Mouse (Mus musculus) kidney, embryonic 15.5 days (tissue): ENCODE data around the gene Tshz2. TPM values are rescaled to one million over a fixed set of nuclear protein-coding genes. Genes with fewer than 3 reads are reported as not detected.

Experiments
- ATAC-seq: fragments of 200-750 bp; cut with Nextera tagmentation; replicated peaks from 2 replicates; pipeline ENCODE4 v1.8.0; 2017; ENCODE audit warnings: moderate TSS enrichment; ENCODE audit not compliant: low FRiP score
- H3K27ac ChIP-seq: fragments of 300-500 bp; sonication (generic); 2 replicates; pipeline ENCODE4 v1.5.1; 2015; ENCODE audit warnings: mild to moderate bottlenecking, inconsistent platforms
- H3K27me3 ChIP-seq: fragments of 300-500 bp; sonication (generic); 2 replicates; pipeline ENCODE4 v1.6.1; 2015; ENCODE audit warnings: inconsistent platforms
- H3K36me3 ChIP-seq: fragments of 300-500 bp; sonication (generic); 2 replicates; pipeline ENCODE4 v1.6.1; 2015; ENCODE audit warnings: inconsistent platforms
- H3K4me1 ChIP-seq: fragments of 300-500 bp; sonication (generic); 2 replicates; pipeline ENCODE4 v1.6.1; 2015; ENCODE audit warnings: inconsistent platforms
- H3K4me2 ChIP-seq: fragments of 300-500 bp; sonication (generic); 2 replicates; pipeline ENCODE4 v1.6.1; 2015; ENCODE audit warnings: moderate library complexity, mild to moderate bottlenecking, inconsistent platforms
- H3K4me3 ChIP-seq: fragments of 300-500 bp; sonication (generic); replicated peaks from 2 replicates; pipeline ENCODE4 v1.5.1; 2015; ENCODE audit warnings: mild to moderate bottlenecking, inconsistent platforms
- H3K9ac ChIP-seq: fragments of 300-500 bp; sonication (generic); 2 replicates; pipeline ENCODE4 v1.6.1; 2015; ENCODE audit warnings: mild to moderate bottlenecking, inconsistent platforms
- H3K9me3 ChIP-seq: fragments of 300-500 bp; sonication (generic); replicated peaks from 2 replicates; pipeline ENCODE4 v1.6.1; 2016; ENCODE audit warnings: inconsistent platforms
- WGBS: fragments of 180-500 bp; shearing (Covaris S2); methylation state at CpG from one replicate; pipeline ENCODE4 v1.1.7; 2015; ENCODE audit warnings: mixed read lengths; 5-methylcytosine and 5-hydroxymethylcytosine counted together
- polyA plus RNA-seq: library from polyadenylated mRNA; unstranded; fragments of >200 nt; fragmentation: Nextera tagmentation; extraction: Ambion mirVana; gene quantifications from 2 replicates; pipeline ENCODE4 v1.2.1, GENCODE M21; 2015

Gene Tshz2
- polyA plus RNA-seq, 1 experiment from 2014 or later: 17.8 TPM

- H3K4me1 ChIP-seq: peaks cover 13% of the 10 kb centered on the region
- H3K4me3 ChIP-seq: no peak overlapping the region
- peak overlapping the region; percentile 24; the same call in 1 of the 2 replicates for H3K27ac ChIP-seq
- H3K9me3 ChIP-seq: no peaks in the 10 kb centered on the region
- H3K4me2 ChIP-seq: no peak overlapping the region
- WGBS: 76% methylated on average over 6 of the region's 6 CpGs
- no peak for ATAC-seq
- H3K36me3 ChIP-seq: no peaks in the 10 kb centered on the region
- H3K9ac ChIP-seq: no peak overlapping the region
- no peaks in the 10 kb centered on the region for H3K27me3 ChIP-seq
These were observed 41.0 kb downstream of the Tshz2 start for GRCm38 (mm10) chr2:169673786-169674185.

DNA sequence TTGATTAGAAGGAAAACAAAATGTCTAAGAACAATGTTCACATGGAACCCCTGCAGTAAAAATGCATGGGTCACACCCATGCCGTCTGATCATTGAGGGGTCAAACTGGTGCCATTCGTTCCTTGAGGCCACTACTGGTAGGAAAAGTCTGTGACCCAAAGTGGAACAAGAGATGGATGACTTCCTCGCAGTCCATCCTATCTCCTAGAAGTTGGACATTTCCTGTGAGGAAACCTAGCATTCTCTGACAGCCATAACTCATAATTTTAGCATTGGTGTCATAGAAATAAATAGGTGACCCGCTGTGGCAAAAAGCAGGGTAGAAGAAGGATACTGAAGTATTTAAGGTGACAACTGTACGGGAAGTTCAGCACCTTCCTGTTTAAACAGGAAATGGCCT, 41.4 kb downstream of the Tshz2 start:
- ATAC-seq: no peak
- Histone ChIP-seq H3K9me3 (no peaks in the 10 kb centered on the region), H3K27me3 (no peaks in the 10 kb centered on the region), H3K4me1 (peaks cover 13% of the 10 kb centered on the region), H3K36me3 (no peaks in the 10 kb centered on the region), H3K4me3 (no peak overlapping the region), H3K9ac (no peak overlapping the region), H3K27ac (peak overlapping the region; percentile 24; the same call in 1 of the 2 replicates), H3K4me2 (no peak overlapping the region)
- WGBS: 64% methylated on average over 5 of the region's 5 CpGs

GRCm38 (mm10) chr2:169679264-169679663, 46.5 kb downstream of the Tshz2 start:
- Histone ChIP-seq H3K4me3 (no peak overlapping the region), H3K27me3 (no peaks in the 10 kb centered on the region), H3K4me2 (no peak overlapping the region), H3K27ac (0 out of 2 replicates have a peak overlapping the region, but pooled peaks have one; percentile 30), H3K9me3 (no peaks in the 10 kb centered on the region), H3K4me1 (peaks cover 21% of the 10 kb centered on the region), H3K9ac (no peak overlapping the region), H3K36me3 (no peaks in the 10 kb centered on the region)
- 50% methylated on average over 7 of the region's 7 CpGs for WGBS
- ATAC-seq: 0 out of 2 replicates have a peak, but pooled peaks have one; percentile 54

DNA sequence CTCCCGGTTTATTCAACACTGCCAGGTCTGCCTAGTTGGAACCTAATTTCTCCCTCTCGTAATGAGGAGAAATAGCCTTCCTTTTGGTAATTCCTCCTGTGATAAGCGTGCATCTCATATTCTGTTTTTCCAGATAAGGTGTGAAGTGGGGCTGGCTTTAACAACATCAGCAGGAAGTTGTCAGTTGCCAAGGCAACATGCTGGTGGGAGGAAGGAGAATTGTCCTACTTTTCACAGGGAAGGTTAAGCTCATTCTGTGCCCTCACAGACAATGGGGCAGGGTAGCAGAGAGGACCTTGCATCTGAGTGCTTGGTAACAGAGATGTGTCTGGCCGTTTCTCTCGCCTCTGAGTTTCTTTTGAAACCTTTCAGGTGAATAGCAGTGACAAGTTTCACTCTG, 47.1 kb downstream of the Tshz2 start:
- no peak overlapping the region for H3K4me3 ChIP-seq
- peaks cover 28% of the 10 kb centered on the region for H3K4me1 ChIP-seq
- no peaks in the 10 kb centered on the region for H3K27me3 ChIP-seq
- H3K9ac ChIP-seq: no peak overlapping the region
- WGBS: 51% methylated on average over 5 of the region's 5 CpGs
- H3K9me3 ChIP-seq: no peaks in the 10 kb centered on the region
- no peak for ATAC-seq
- H3K36me3 ChIP-seq: no peaks in the 10 kb centered on the region
- no peak overlapping the region for H3K4me2 ChIP-seq
- H3K27ac ChIP-seq: peak overlapping the region; percentile 30; the same call in 1 of the 2 replicates

DNA sequence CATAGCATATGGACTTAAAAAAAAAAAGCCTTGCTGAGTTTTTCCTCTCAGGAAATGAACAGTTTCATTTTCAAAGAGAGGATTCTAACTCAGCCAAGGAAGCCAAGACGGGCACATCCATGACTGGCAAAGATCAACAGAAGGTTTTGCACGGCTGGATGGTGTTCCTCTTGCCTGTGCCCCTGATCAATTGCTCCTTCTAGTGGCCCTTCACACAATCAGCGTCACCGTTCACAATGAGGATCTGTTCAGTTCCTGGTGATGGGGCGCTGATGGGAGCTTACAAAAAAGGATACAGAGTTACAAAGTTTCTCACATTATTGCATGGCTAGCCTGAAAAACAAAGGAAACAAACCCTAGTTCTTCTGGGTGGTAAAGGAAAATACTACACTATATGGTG, 52.4 kb downstream of the Tshz2 start:
- Histone ChIP-seq H3K4me2 (no peak overlapping the region), H3K9ac (no peak overlapping the region), H3K9me3 (no peaks in the 10 kb centered on the region), H3K4me1 (peaks cover 38% of the 10 kb centered on the region), H3K27ac (peak overlapping the region; percentile 33), H3K27me3 (no peaks in the 10 kb centered on the region), H3K4me3 (no peak overlapping the region), H3K36me3 (no peaks in the 10 kb centered on the region)
- whole genome bisulfite sequencing: 37% methylated on average over 5 of the region's 5 CpGs
- no peak for ATAC-seq

DNA sequence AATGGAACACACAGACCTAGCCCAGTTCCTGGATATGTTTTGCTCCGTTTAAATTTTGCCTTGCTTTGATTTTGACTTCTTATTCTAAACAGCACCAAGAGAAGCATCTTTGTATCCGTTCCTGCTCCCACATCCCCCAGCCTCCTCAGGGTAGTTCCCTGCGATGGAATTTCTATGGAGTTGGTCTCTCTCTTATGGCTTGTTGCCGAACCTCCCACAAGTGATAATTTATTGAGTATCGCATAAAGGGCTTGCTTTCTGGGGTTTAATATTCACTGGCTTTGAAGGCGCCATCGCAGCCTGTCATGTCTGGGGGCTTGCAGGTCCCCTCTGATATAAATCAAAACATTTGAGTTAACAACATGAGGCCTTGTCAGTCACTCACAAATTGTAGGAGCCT, 52.9 kb downstream of the Tshz2 start:
- H3K27ac ChIP-seq: 0 out of 2 replicates have a peak overlapping the region, but pooled peaks have one; percentile 22
- H3K9me3 ChIP-seq: no peaks in the 10 kb centered on the region
- no peaks in the 10 kb centered on the region for H3K27me3 ChIP-seq
- ATAC-seq: no peak
- H3K4me2 ChIP-seq: no peak overlapping the region
- peaks cover 38% of the 10 kb centered on the region for H3K4me1 ChIP-seq
- H3K9ac ChIP-seq: no peak overlapping the region
- H3K36me3 ChIP-seq: no peaks in the 10 kb centered on the region
- WGBS: 40% methylated on average over 7 of the region's 7 CpGs
- H3K4me3 ChIP-seq: no peak overlapping the region

- Histone ChIP-seq H3K4me3 (no peak overlapping the region), H3K9ac (no peak overlapping the region), H3K27ac (0 out of 2 replicates have a peak overlapping the region, but pooled peaks have one; percentile 27), H3K4me2 (no peak overlapping the region), H3K27me3 (no peaks in the 10 kb centered on the region), H3K36me3 (no peaks in the 10 kb centered on the region), H3K9me3 (no peaks in the 10 kb centered on the region), H3K4me1 (peaks cover 38% of the 10 kb centered on the region)
- ATAC-seq: no peak
- 64% methylated on average over 12 of the region's 12 CpGs for WGBS
These were observed 54.1 kb downstream of the Tshz2 start for GRCm38 (mm10) chr2:169686697-169687430.

GRCm38 (mm10) chr2:169690054-169690453, 57.2 kb downstream of the Tshz2 start:
- Histone ChIP-seq H3K9me3 (no peaks in the 10 kb centered on the region), H3K4me1 (peaks cover 32% of the 10 kb centered on the region), H3K27me3 (no peaks in the 10 kb centered on the region), H3K9ac (no peak overlapping the region), H3K4me2 (no peak overlapping the region), H3K4me3 (no peak overlapping the region), H3K36me3 (no peaks in the 10 kb centered on the region), H3K27ac (no peak overlapping the region)
- WGBS: 89% methylated on average over 2 of the region's 2 CpGs
- ATAC-seq: no peak

- 78% methylated on average over 9 of the region's 9 CpGs for WGBS
- Histone ChIP-seq H3K9me3 (no peaks in the 10 kb centered on the region), H3K36me3 (no peaks in the 10 kb centered on the region), H3K9ac (no peak overlapping the region), H3K4me2 (no peak overlapping the region), H3K4me1 (peaks cover 16% of the 10 kb centered on the region; the same call in 1 of the 2 replicates), H3K4me3 (no peak overlapping the region), H3K27ac (no peak overlapping the region), H3K27me3 (no peaks in the 10 kb centered on the region)
- no peak for ATAC-seq
These were observed 61.7 kb downstream of the Tshz2 start for GRCm38 (mm10) chr2:169694494-169694893.

DNA sequence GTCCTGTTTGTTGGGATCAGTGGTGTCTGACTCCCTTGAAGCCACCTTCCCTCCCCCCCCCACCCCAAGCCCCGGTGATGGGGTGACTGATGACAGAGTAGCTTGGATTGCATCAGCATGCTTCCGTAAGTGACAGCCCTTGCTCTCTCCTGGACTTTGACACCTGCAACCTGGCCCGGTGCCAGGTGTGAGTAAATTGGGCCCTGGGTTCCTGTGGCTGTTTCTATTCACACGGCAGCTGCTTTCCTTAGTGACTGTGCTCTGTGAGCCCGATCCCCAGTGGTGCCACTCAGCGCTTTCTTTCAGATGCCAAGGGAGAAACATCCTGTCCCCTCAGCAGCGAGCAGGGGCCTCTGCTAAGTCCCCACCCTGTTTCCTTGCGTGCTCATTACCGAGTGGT, 62.2 kb downstream of the Tshz2 start:
- no peak for ATAC-seq
- no peaks in the 10 kb centered on the region for H3K9me3 ChIP-seq
- no peak overlapping the region for H3K27ac ChIP-seq
- H3K4me1 ChIP-seq: peaks cover 22% of the 10 kb centered on the region
- no peak overlapping the region for H3K4me3 ChIP-seq
- no peak overlapping the region for H3K4me2 ChIP-seq
- H3K27me3 ChIP-seq: no peaks in the 10 kb centered on the region
- no peaks in the 10 kb centered on the region for H3K36me3 ChIP-seq
- WGBS: 66% methylated on average over 9 of the region's 9 CpGs
- no peak overlapping the region for H3K9ac ChIP-seq

DNA sequence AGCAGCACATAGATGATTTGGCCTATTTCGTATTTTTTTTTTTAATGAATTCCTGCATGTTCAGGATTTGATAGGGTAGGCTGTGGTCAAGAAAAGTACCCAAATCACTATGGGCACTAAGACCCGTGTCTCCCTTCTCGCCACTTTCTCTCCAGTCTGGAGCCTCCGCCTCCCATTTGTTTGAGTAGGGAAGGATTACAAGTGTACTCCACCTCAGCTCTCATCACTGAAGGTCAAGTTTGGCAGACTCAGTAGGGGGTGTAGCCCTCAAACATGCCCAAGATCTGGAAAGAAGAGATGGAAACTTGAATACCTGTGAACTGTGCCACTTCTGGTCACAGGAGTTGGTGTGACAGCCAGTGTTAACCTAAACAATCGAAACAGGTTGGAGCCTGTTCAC, 66.3 kb downstream of the Tshz2 start:
- no peak for ATAC-seq
- Histone ChIP-seq H3K9me3 (no peaks in the 10 kb centered on the region), H3K27ac (no peak overlapping the region), H3K4me1 (peaks cover 41% of the 10 kb centered on the region), H3K4me3 (no peak overlapping the region), H3K9ac (no peak overlapping the region), H3K4me2 (no peak overlapping the region), H3K36me3 (no peaks in the 10 kb centered on the region), H3K27me3 (no peaks in the 10 kb centered on the region)
- WGBS: 91% methylated on average over 5 of the region's 5 CpGs

- no peak for ATAC-seq
- 62% methylated on average over 7 of the region's 7 CpGs for WGBS
- peaks cover 35% of the 10 kb centered on the region for H3K4me1 ChIP-seq
- no peak overlapping the region for H3K27ac ChIP-seq
- H3K9ac ChIP-seq: no peak overlapping the region
- H3K4me2 ChIP-seq: no peak overlapping the region
- H3K4me3 ChIP-seq: no peak overlapping the region
- H3K36me3 ChIP-seq: no peaks in the 10 kb centered on the region
- no peaks in the 10 kb centered on the region for H3K9me3 ChIP-seq
- H3K27me3 ChIP-seq: no peaks in the 10 kb centered on the region
These were observed 67.2 kb downstream of the Tshz2 start for GRCm38 (mm10) chr2:169699862-169700511.
